Mouse (Mus musculus) hindbrain, embryonic 14.5 days (tissue): ENCODE measurements around the gene Mfng. TPM values are rescaled to one million over a fixed set of nuclear protein-coding genes. Genes with fewer than 3 reads are reported as not detected.

ENCODE experiments used
- ATAC-seq: fragments of 200-750 bp; cut with Nextera tagmentation; 2 replicates; pipeline ENCODE4 v1.8.0; 2017; ENCODE audit warnings: moderate number of reproducible peaks, mild to moderate bottlenecking, moderate TSS enrichment, moderate library complexity; ENCODE audit not compliant: low FRiP score
- DNase-seq: peaks from one replicate; pipeline ENCODE4 v3.0.0-alpha.2; 2015; ENCODE audit warnings: low spot score
- H3K27ac ChIP-seq: fragments of 300-500 bp; sonication (generic); 2 replicates; pipeline ENCODE4 v1.5.1; 2014; ENCODE audit warnings: mild to moderate bottlenecking, moderate library complexity
- H3K27me3 ChIP-seq: fragments of 300-500 bp; sonication (generic); 2 replicates; pipeline ENCODE4 v1.6.1; 2014; ENCODE audit warnings: mild to moderate bottlenecking, low read length, mixed read lengths; ENCODE audit not compliant: control insufficient read depth, insufficient read depth
- H3K36me3 ChIP-seq: fragments of 300-500 bp; sonication (generic); replicated peaks from 2 replicates; pipeline ENCODE4 v1.6.1; 2014; ENCODE audit not compliant: control insufficient read depth, insufficient read depth
- H3K4me1 ChIP-seq: fragments of 300-500 bp; sonication (generic); replicated peaks from 2 replicates; pipeline ENCODE4 v1.6.1; 2014; ENCODE audit warnings: antibody characterized with exemption, low read length, mixed read lengths; ENCODE audit not compliant: control insufficient read depth, insufficient read depth
- H3K4me2 ChIP-seq: fragments of 300-500 bp; sonication (generic); replicated peaks from 2 replicates; pipeline ENCODE4 v1.6.1; 2014; ENCODE audit warnings: mild to moderate bottlenecking, moderate library complexity
- H3K4me3 ChIP-seq: fragments of 300-500 bp; sonication (generic); replicated peaks from 2 replicates; pipeline ENCODE4 v1.5.1; 2014; ENCODE audit warnings: mild to moderate bottlenecking, low read length
- H3K9ac ChIP-seq: fragments of 300-500 bp; sonication (generic); 2 replicates; pipeline ENCODE4 v1.6.1; 2014
- H3K9me3 ChIP-seq: fragments of 300-500 bp; sonication (generic); 2 replicates; pipeline ENCODE4 v1.6.1; 2016; ENCODE audit warnings: low read length; ENCODE audit not compliant: control insufficient read depth
- WGBS: fragments of 180-500 bp; shearing (Covaris S2); extraction: QIAGEN DNeasy Blood & Tissue Kit; methylation state at CpG from one replicate; pipeline ENCODE4 v1.1.7; 2014; 5-methylcytosine and 5-hydroxymethylcytosine counted together
- polyA plus RNA-seq: library from polyadenylated mRNA; unstranded; fragments of >200 nt; fragmentation: Nextera tagmentation; extraction: Ambion mirVana; gene quantifications from 2 replicates; pipeline ENCODE4 v1.2.1, GENCODE M21; 2014

Mfng gene
- 11.7 and 12.5 TPM in 2 replicates for polyA plus RNA-seq

DNA sequence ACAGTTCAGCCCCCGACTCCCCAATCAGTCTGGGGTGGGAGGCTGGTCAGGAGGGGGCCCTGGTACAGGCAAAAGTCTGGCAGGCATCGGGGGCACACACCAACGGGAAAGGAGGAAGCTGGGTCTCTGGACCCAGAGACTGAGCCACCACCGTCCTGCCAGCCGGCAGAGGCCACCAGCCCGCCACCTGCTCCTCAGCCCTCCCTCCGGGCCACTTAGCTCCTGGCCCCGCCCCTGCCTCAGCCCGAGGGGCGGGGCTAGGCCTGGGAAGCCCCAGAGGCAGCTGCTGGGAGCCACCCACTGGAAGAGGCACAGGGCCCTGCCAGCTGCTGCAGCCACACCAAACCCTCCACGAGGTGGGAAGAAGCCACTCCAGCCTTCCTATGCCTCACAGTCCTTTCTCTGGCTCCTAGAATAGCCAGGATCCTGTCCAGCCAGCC, at the start of gene Mfng:
Gene Mfng, minus strand, starts transcription at position 186 of the 440 bp plus-strand sequence.
- Histone ChIP-seq H3K9me3 (no peaks in the 10 kb centered on the region), H3K4me2 (peak within 1 kb of the TSS; percentile 45), H3K4me3 (peak within 1 kb of the TSS; percentile 24), H3K27ac (peak within 1 kb of the TSS; percentile 61), H3K4me1 (peaks cover 23% of the 10 kb centered on the region), H3K27me3 (no peaks in the 10 kb centered on the region), H3K36me3 (no peaks in the 10 kb centered on the region), H3K9ac (peak within 1 kb of the TSS; percentile 46)
- WGBS: 0% methylated on average over 11 of the region's 11 CpGs
- ATAC-seq (peak; percentile 59), DNase-seq (peak; percentile 53)

DNA sequence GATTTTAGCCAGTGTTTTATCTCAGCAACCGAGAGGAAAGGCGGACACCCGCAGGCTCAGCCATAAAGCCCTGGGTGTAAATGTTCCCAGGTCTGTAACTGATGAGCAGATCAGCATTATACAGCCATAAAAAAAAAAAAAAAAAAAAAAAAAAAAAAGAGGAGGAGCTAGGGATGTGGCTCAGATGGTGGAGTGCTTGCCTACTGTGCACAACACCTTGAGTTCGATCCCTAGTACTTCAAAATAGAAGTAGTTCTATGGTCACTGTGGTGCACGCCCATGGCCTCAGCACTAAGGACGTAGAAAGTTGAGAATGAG, 42.8 kb upstream of the Mfng start:
- ATAC-seq (no peak), DNase-seq (no peak)
- H3K4me1 ChIP-seq: no peaks in the 10 kb centered on the region
- H3K36me3 ChIP-seq: no peaks in the 10 kb centered on the region
- no peaks in the 10 kb centered on the region for H3K27me3 ChIP-seq
- H3K9ac ChIP-seq: no peak overlapping the region
- no peak overlapping the region for H3K4me2 ChIP-seq
- WGBS: 74% methylated on average over 6 of the region's 6 CpGs
- no peak overlapping the region for H3K4me3 ChIP-seq
- H3K27ac ChIP-seq: no peak overlapping the region
- no peaks in the 10 kb centered on the region for H3K9me3 ChIP-seq

DNA sequence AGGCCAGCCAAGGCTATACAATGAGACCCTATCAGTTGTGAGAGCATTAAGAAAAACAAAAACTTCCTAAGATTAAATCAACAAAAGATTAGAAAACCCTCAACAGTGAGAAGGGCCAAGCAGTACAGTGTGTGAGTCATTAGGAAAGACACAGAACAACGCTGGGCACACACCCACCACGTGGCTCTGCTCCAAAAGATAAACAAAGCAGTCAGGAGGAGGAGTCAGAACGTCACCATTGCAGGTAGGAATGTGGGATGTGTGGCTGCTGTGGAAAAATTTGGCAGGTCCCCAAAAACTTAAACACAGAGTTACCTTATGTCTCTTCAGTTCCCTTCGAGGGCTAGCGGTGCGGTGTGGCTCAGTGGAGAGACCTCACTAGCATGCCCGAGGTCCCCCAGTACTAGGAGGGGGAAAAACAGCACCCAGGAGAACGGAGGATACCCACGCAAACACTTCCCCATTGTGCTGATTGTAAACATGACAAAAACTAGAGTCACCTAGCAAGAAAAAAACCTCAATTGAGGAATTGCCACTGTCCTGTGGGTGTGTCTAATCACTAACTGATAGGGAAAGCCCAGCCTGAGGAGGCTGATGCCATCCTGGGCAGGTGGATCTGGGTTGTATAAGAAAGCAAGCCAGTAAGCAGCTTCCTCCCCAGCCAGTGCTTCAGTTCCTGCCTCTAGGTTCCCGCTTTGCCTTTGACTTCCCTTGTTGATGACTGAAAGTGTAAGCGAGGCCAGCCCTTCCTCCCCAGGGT, 42.2 kb upstream of the Mfng start:
- no peak for DNase-seq
- no peak overlapping the region for H3K4me3 ChIP-seq
- no peak for ATAC-seq
- no peaks in the 10 kb centered on the region for H3K36me3 ChIP-seq
- no peak overlapping the region for H3K4me2 ChIP-seq
- no peaks in the 10 kb centered on the region for H3K4me1 ChIP-seq
- H3K27ac ChIP-seq: no peak overlapping the region
- H3K27me3 ChIP-seq: no peaks in the 10 kb centered on the region
- H3K9me3 ChIP-seq: no peaks in the 10 kb centered on the region
- WGBS: 55% methylated on average over 11 of the region's 11 CpGs
- no peak overlapping the region for H3K9ac ChIP-seq

DNA sequence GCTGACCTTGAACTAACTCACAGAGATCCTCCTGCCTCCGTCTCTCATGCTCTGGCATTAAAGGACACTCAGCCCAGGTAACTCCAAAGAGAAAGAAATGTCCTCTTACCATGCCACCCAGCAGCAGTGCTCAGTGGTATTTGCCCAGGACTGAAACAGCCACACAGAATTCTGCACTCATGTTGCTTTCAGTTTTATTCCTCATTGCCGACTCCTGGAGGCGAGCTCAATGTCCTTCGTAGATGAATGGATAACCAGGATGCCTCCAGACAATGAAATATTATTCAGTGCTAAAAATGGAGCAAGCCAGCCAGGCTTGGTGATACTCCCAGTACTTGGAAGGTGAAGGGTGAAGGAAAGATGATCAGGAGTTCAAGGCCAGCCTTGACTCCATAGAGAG, 40.3 kb upstream of the Mfng start:
- no peaks in the 10 kb centered on the region for H3K36me3 ChIP-seq
- ATAC-seq (no peak), DNase-seq (no peak)
- no peak overlapping the region for H3K4me3 ChIP-seq
- no peak overlapping the region for H3K27ac ChIP-seq
- H3K4me2 ChIP-seq: no peak overlapping the region
- no peaks in the 10 kb centered on the region for H3K4me1 ChIP-seq
- no peaks in the 10 kb centered on the region for H3K9me3 ChIP-seq
- no peaks in the 10 kb centered on the region for H3K27me3 ChIP-seq
- H3K9ac ChIP-seq: no peak overlapping the region
- WGBS: 95% methylated on average over 4 of the region's 4 CpGs

DNA sequence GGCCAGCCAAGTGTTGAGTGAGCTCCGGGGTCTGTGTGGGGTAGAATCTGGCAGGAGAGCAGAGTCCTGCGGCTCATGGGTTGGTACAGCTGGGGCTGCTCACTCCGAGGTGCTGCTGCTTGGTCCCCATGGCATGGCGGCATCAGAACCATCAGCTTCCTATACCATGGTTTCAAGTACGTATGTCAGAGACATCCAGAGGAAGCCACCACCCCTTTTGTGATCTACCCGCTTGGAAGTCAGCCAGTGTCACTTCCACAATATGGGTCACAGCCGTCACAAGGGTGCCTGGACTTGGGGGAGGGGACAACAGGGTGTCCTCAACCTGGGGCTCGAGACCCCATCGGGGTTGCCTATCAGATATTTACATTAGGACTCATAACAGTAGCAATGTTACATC, 36.9 kb upstream of the Mfng start:
- Histone ChIP-seq H3K4me3 (no peak overlapping the region), H3K27ac (no peak overlapping the region), H3K9me3 (no peaks in the 10 kb centered on the region), H3K4me1 (no peaks in the 10 kb centered on the region), H3K4me2 (no peak overlapping the region), H3K9ac (no peak overlapping the region), H3K36me3 (no peaks in the 10 kb centered on the region), H3K27me3 (0 out of 2 replicates have a peak, but pooled peaks cover 5% of the 10 kb centered on the region)
- WGBS: 69% methylated on average over 9 of the region's 9 CpGs
- DNase-seq: no peak
- ATAC-seq: no peak

DNA sequence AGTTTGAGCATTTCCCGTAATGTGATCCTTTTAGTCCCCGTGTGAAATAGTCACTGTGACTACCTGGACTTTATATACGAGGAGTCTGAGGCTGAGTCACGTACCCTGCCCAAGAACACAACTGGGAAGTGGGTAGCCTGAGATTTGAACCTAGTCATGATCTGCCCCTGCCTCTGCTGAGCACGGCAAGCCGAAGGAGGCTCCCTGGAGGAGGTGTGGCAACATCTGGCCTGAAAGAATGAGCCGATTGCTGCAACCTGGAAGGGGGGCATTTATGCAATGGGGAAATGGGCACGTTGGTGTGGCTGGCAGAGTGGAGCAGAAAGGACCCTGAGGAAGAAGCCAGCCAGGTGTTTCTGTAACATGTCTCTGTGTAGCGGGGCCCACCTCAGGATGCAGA, 36.5 kb upstream of the Mfng start:
- H3K9ac ChIP-seq: no peak overlapping the region
- H3K36me3 ChIP-seq: no peaks in the 10 kb centered on the region
- no peak overlapping the region for H3K4me2 ChIP-seq
- no peaks in the 10 kb centered on the region for H3K9me3 ChIP-seq
- ATAC-seq (no peak), DNase-seq (no peak)
- H3K27me3 ChIP-seq: 0 out of 2 replicates have a peak, but pooled peaks cover 5% of the 10 kb centered on the region
- H3K4me1 ChIP-seq: no peaks in the 10 kb centered on the region
- 70% methylated on average over 9 of the region's 9 CpGs for WGBS
- H3K27ac ChIP-seq: no peak overlapping the region
- H3K4me3 ChIP-seq: no peak overlapping the region

DNA sequence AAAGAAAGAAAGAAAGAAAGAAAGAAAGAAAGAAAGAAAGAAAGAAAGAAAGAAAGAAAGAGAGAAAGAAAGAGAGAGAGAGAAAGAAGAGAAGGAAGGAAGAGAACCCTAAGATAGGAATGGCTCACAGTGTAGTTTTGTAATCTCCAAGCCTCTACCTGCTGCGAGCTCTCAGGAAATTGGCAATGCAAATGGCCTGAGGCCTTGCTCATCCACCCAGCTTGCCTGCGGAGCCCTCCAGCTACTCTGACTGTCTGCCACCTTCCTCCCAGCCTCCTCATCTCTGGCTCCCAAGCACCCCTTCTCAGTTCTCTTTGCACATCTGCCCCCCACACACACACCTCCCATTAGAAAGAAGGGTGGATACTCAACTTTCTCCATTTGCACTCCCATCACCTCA, 35.7 kb upstream of the Mfng start:
- H3K36me3 ChIP-seq: no peaks in the 10 kb centered on the region
- DNase-seq (no peak), ATAC-seq (no peak)
- H3K9ac ChIP-seq: no peak overlapping the region
- peaks cover 6% of the 10 kb centered on the region; the same call in 1 of the 2 replicates for H3K27me3 ChIP-seq
- H3K4me1 ChIP-seq: no peaks in the 10 kb centered on the region
- WGBS: 84% methylated on average over 2 of the region's 2 CpGs
- H3K4me2 ChIP-seq: no peak overlapping the region
- no peak overlapping the region for H3K27ac ChIP-seq
- no peak overlapping the region for H3K4me3 ChIP-seq
- no peaks in the 10 kb centered on the region for H3K9me3 ChIP-seq

DNA sequence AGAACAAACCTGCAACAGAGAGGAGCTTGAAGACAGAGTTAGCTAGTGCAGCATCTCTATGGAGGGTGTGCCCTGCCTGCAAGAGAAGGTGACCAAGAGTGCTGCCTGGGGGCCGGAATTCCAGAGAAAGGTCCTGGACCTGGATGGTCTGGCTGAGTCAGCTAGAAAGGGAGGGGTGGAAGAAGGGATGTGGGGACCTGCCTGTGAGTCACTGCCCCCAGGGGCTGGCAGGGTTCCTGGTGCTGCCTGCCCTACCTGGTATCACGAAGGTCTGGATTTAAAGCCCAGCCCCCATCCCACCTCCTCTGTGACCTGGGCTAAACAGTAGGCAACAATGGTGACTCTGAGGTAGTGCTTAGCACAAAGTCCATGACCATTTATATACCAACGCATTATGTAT, 33.9 kb upstream of the Mfng start:
- ATAC-seq (no peak), DNase-seq (no peak)
- peaks cover 8% of the 10 kb centered on the region; the same call in 1 of the 2 replicates for H3K4me1 ChIP-seq
- no peaks in the 10 kb centered on the region for H3K9me3 ChIP-seq
- H3K36me3 ChIP-seq: no peaks in the 10 kb centered on the region
- H3K27me3 ChIP-seq: peaks cover 25% of the 10 kb centered on the region
- H3K4me3 ChIP-seq: no peak overlapping the region
- H3K9ac ChIP-seq: no peak overlapping the region
- H3K27ac ChIP-seq: no peak overlapping the region
- 90% methylated on average over 3 of the region's 3 CpGs for WGBS
- H3K4me2 ChIP-seq: no peak overlapping the region

DNA sequence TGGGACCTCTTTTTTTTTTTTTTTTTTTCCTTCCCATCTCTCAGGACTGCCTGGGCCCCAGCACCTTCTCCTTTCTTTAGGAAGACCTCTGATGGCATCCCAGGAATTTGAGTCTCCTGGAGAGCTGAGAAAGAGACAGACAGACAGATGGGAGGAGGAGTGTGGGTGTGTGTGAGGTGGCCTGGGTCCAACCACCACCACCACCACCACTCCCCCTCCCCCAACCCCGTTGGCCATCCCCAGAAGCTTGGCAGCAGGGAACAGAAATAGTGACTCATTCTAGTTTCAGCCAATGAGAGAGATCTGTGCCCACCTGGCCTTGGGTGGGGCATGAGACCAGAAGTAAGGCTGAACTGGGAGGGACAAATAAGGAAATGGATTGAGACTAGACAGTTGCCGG, 33.3 kb upstream of the Mfng start:
- Histone ChIP-seq H3K36me3 (no peaks in the 10 kb centered on the region), H3K4me1 (peaks cover 14% of the 10 kb centered on the region; the same call in 1 of the 2 replicates), H3K4me3 (no peak overlapping the region), H3K9ac (no peak overlapping the region), H3K27me3 (peaks cover 30% of the 10 kb centered on the region), H3K9me3 (no peaks in the 10 kb centered on the region), H3K4me2 (no peak overlapping the region), H3K27ac (no peak overlapping the region)
- ATAC-seq (no peak), DNase-seq (no peak)
- 58% methylated on average over 2 of the region's 2 CpGs for WGBS
